Mouse (Mus musculus) thymus, adult 2 months (tissue): ENCODE data around the gene Galc.

Experiments
- CTCF ChIP-seq: fragments of 200-500 bp; IDR thresholded peaks from 2 replicates; pipeline ENCODE4 v1.5.1; 2012; ENCODE audit warnings: mild to moderate bottlenecking, control low read depth, low read length, moderate library complexity, borderline replicate concordance; ENCODE audit not compliant: control insufficient read depth, poor library complexity, insufficient read depth; ENCODE audit errors: extremely low read depth
- POLR2A ChIP-seq: fragments of 200-500 bp; IDR thresholded peaks from 2 replicates; pipeline ENCODE4 v1.6.1; 2012; ENCODE audit warnings: mild to moderate bottlenecking, low read length, control low read depth, moderate library complexity; ENCODE audit not compliant: control insufficient read depth, poor library complexity, insufficient read depth; ENCODE audit errors: extremely low read depth

GRCm38 (mm10) chr12:98307179-98307915 is 48.1 kb upstream of the Galc start:
- TF ChIP-seq POLR2A (no peak), CTCF (no peak)
